Mouse (Mus musculus) kidney, adult 18-20 months (tissue): ENCODE data around the gene Erbb2.
"Not testable (repeated sequence)": the region's sequence is repeated elsewhere in the genome, so short reads cannot be mapped to it uniquely, and the experiment has no call there.

ENCODE experiments used
- DNase-seq: peaks from one replicate; pipeline ENCODE4 v3.0.0; 2021

Gene Erbb2

DNA sequence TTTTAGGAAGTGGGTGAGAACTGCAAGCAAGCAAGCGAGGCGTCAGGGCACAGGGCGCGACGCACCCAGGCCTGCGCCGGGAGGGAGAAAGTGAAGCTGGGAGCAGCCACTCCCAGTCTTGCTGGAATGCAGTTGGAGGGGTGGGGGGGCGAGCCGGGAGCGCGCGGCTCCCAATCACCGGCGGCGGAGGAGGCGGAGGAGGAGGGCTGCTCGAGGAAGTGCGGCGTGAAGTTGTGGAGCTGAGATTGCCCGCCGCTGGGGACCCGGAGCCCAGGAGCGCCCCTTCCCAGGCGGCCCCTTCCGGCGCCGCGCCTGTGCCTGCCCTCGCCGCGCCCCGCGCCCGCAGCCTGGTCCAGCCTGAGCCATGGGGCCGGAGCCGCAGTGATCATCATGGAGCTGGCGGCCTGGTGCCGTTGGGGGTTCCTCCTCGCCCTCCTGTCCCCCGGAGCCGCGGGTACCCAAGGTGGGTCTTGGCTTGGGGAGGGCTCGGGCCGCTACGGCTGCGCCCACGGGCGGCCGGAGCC, at the start of gene Erbb2:
Gene Erbb2, plus strand, starts transcription at position 198 of the 524 bp plus-strand sequence.
- peak; percentile 81 for DNase-seq

DNA sequence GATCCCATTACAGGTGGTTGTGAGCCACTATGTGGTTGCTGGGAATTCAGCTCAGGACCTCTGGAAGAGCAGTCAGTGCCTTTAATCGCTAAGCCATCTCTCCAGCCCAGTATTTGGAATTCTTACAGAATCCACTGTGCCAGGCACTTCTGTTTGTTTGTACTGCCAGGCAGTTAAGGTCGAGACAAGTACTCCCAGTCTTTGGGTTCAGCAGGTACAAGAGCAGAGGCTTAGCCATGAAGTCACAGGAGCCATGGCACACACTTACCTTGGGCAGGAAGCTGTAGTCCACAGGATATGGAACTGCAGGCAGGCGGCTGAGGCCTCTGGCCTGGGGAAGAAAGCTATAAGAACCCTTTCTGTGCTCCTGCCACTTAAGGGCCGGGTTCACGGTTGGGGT, 48.5 kb upstream of the Erbb2 start:
- DNase-seq: no peak

DNA sequence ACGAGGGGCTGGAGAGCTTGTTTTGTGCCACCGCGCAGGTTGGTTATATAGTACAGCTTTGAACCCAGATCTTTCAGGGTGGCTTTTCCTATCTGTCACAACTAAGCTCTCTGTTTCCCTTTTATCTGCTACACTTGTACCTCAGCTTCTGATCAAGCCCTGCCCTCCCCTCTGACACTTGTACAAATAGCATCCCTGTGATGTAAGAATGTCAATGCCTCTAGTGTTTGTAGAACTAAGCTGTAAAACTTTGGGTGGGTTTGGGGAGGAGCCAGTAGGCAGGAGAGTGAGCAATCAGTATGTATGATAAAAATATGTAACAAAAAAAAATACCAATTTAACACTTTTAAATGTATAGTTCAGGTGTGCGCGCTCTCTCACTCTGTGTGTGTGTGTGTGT, 47.9 kb upstream of the Erbb2 start:
- DNase-seq: no peak

DNA sequence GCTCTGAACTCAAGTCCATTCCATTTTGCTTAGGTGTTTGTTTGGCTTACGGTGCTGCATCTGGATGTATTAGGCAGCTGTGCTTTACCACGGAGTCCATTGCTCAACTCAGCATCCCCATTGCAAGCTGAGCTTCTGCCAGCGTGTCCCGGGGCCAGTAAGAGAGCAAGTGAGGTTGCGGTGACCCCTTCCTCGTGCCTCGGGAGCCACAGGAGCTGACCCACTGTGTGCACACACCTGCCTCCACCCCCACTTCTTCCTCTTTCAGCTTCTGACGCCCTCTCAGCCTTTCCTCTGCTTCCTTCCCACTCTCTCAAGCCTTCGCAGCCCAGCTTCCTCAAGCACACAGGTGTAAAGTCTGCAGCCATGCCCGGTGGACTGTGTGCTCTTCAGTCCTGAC, 46.0 kb upstream of the Erbb2 start:
- no peak for DNase-seq

DNA sequence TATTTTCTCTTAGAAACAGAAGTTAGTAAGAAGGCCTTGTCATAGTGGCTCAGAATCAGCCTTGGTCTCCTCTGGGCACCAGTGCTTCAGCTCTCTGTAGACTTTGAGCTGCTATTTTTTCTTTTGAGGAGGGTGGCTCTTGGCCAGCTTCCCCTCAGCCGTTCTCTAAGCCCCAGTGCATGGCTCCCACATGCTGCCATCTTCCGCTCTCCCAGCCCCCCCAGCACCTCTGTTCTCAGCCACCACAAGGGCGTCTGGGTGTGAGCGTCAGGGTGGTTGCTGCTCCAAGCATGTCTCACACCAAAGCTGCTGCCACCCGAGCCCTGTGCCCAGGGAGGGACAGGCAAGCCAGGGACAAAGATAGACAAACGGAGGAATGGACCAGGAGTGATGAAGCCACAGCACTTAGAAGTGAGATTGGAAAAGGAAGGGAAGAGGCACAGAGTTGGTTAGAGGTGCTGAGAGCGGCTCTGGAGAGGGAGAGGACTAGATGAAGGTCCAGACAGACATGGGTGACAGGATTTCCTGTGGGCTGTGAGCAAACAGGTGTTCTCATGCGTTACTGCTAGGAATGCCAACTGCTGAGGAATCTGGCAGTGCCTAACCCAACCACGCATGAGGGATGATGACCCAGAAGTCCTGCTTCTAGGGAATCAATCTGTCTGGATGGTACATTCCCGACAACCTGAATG, 45.0 kb upstream of the Erbb2 start:
- no peak for DNase-seq

DNA sequence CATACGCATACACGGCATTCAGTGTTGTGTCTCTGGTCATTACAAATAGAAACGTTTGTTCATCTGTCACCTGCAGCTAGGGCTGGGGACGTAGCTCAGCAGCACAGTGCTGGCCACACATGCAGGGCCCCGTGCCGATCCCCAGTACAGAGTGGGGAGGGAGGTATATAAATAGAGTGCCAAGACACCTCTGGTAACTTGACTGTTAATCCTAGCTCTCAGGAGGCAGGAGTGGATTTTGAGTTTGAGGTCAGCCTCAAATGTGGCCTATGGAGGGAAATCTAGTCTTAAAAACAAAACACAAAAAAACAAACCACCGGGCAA, 44.4 kb upstream of the Erbb2 start:
- DNase-seq: no peak

DNA sequence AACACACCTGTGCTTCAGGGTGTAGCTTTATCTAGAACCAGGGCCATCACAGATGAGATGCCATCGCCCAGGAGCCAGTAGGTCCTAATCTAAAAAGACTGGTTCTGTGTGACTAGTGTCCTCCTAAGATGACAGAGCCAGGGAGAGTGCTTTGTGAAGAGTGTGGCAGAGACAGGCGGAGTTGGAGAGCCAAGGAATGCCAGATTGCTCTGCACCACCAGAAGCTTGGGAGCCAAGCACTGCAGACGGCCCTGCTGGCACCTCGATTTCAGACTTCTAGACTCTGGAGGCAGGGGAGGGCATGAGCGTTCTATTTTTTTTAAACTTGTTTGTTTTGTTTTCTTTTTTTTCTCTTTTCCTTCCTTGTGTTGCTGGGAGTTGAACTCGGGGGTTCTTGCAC, 42.9 kb upstream of the Erbb2 start:
- DNase-seq: no peak

DNA sequence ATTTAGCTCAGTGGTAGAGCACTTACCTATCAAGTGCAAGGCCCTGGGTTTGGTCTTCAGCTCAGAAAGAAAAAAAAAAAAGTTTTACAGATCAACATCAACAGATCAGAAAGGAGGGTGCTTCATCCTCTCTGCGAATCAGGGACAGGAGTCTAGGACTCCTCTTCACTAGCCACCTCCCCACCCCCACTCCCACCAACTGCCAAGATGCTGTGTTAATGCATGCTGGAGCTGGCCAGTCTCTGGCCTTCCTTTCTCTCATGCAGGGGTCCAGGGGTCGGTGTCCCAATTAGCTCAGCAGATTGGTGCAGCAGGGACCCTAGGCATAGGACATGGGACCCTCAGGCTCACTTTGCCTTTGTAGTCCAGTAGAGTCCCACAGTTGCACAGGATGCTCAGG, 41.7 kb upstream of the Erbb2 start:
- DNase-seq: no peak

DNA sequence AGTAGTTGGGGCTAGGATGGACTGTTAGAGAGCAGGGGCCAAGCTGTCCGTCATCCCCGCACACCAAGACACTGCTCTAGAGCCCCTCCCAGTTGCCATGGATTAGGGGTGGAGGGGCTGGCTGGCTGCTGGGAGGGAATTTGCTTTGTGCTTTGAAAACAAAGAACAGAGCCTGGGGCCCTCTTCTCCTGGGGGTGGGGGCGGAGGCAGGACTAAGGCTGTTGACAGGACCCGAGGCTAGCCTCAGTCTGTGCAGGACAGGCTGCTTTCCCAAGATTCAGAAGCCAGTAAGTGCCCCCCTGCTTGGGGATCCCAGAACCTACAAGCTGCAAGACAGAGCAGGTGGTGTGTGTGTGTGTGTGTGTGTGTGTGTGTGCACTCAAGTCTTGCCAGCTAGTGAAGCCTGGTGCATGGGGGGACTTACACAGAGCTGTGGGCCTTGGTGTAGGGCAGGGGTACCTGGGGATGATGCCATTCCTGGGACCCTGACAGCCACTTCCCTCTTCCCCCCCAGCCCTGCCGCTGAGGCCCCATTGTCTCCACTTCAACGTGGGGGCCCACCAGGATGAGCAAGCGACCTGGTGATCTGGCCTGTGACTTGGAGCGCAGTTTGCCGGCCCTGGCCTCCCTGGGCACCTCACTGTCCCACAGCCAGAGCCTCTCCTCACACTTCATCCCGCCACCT, 40.6 kb upstream of the Erbb2 start:
- DNase-seq: no peak

DNA sequence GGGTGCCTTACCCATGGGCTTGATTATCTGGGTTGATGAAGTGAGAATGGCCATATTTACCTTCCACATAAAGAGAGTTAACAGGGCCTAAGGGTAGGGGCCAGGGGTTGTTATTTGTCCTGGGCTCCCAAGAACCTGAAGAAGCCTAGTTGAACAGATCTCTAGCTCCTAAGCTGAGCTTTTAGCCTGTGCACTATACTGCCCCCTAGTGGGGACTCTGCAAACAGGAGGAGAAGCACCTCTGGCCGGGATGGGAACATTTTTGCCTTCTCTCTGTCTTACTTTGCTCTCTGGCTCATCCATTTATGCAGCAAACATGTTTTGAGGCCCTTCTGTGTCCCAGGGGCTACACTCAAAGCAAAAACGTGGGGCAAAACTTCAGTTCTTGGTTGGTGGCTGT, 39.9 kb upstream of the Erbb2 start:
- peak; percentile 61 for DNase-seq

DNA sequence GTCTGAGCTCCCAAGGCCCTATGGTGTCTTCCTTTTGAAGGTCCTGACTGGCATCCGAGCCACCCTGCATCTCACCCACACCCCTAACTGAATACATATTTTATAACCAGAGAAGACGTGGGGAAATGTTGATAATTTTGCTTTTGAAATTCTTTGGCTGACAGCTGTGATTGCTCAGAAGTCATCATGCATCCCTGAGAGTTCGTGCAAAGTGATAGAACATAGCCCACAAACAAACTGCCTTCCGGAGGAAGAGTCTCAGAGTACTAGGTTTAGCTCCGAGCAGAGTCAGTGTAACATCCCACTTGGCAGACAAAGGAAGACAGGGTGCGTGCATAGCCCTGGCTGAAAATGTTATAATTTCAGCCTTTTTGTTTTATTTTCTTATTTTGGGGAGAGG, 39.0 kb upstream of the Erbb2 start:
- DNase-seq: no peak

DNA sequence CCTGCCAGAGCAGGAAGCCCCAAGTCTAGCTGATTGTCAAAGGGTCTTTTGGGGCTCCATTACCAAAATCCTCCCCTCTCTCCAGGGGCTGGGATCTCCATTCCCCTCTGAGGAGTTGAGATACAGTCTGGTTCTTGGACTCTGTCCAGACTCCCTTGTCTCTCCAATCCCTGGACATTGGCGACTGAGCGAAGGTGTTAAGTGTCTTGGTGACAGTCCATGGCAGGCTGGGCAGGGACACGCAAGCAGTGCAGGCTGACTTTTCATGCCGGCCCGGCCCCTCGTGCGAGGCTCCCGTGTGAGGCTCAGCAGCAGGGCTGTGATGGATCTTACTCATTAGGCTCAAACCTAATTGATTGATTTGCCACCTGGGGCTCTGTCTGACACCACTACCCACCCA, 38.0 kb upstream of the Erbb2 start:
- no peak for DNase-seq

DNA sequence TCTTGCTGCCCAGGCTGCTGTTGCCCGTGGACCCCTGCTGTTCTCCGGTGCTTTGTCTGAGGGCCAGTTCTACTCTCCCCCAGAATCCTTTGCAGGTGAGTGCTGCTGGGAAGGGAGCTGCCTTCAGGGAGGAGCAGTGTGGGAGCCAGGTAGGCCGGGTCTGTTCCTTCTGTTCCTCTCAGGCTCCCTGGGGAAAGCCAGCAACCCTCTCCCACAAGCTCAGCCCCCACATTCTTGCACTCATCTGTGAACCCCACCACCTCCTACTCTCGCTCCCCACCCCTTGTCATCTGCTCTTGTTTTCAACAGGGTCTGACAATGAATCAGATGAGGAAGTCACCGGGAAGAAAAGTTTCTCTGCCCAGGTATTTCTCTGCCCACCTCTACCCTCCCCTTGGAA, 35.5 kb upstream of the Erbb2 start:
- DNase-seq: no peak

DNA sequence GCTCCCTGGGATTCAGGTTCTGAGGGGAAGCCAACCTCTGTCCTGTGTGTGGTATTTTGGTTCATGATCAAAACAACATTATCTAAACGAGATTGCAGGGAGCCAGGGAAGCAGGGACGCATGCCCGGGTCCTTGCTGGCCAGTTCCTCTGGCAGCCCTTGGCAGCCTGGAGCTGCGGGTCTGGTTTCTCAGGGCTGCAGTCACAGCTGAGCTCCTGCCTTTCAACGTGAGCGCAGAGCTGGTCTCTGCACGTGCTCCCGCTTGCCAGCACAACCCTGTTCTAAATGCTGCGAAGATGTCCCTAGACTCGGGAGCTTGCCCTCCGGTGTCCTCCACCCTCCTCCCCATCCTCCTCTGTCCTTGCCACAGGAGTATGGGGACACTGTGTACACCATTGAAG, 34.5 kb upstream of the Erbb2 start:
- no peak for DNase-seq

DNA sequence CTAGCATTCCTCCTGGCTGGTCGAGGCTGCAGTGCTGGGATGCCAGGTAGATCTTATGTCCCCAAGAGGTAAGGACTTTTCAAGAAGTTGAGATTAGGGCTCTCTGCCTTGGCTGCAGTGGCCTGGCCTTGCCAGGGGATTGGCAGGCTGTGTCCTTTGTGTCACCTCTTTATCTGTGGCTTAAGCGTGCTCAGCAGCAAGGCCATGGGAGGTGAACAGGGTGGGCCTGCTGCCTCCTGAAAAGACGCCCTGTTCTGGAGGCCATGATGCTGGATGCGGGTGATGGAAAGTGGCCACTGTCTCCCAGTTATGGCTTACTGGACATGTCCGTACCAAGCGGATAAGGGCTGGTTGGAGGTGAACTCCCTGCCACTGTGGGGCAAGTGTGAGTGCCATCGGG, 32.9 kb upstream of the Erbb2 start:
- DNase-seq: no peak

DNA sequence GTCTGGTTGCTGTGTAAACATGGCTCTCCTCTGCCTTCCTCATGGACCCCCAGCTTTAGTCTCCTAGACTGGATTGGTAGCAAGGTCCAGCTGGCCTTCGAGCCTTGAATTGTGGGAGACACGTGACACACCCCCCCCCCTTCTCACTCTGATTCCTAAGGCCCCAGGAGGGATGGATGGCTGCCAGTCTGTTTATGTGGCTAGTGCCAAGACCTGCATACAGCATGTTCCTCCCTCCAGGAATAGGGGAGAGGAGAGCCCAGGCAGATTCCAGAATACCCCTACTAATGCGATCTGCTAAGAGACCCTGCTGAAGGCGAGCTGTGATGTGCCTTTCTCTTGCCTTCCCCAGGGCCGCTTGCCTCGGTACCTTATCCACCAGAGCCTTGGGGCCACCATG, 32.2 kb upstream of the Erbb2 start:
- peak; percentile 49 for DNase-seq

DNA sequence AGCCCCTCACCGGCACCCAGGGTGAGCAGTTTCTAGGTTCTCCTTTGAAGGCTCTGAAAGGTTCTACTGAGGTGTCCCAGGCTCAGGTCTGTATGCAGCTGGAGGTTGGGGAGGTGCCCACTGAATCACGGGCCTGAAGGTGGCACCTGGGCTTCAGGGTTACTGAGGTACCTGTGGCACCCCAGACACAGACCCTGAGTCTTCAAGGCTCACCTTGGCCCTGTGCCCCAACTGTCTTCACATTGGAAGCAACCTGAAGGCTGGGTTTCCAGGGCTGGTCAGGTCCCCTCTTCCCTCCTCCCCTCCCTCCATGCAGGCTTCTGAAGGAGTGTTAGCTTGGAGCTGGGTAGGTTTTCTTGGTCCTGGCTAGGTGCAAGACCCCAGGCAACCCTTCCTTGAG, 30.6 kb upstream of the Erbb2 start:
- DNase-seq: no peak

DNA sequence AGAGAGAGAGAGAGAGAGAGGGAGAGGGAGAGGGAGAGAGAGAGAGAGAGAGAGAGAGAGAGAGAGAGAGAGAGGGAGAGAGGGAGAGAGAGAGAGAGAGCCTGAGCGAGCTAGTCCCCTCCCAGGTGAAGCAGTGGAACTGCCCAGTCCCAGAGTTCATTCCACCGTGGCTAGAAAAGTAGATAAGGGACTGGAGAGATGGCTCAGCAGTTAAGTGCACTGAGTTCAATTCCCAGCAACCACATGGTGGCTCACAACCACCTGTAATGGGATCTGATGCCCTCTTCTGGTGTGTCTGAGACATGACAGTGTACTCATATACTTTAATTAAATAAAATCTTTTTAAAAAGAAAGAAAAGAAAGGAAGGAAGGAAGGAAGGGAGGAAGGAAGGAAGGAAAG, 29.9 kb upstream of the Erbb2 start:
- DNase-seq: not testable (repeated sequence)

DNA sequence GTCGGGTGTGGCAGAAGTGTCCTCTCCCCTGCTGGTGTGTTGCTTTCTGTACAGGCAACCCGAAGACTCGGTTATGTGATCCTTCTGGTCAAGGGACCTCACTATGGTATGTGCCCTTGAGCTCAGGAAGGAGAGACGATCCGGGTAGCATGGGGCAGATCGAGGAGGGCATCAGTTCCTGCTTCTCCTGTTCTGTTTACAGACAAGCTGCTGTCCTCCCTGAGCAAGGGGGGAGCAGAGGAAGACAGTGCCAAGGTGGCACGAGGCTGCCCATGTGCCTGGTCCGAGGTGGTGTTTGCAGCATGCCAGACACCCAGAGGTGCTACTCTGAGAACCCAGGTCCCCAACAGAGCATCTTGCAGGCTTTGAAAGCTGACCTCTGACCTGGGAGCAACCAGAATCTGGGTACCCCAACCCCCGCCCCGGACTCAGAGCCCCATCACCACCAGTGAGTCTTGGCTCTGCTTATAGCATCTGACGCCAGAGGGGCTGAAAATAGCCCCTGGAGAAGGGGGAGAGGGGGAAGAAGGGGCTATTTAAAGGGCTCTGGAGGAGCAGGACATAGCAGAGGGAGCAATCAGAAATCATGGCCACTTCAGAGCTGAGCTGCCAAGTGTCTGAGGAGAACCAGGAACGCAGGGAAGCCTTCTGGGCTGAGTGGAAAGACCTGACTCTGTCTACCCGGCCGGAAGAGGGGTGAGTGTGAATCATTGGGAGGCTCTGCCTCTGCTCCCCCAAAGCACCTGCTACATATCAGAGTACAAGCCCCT, 28.8 kb upstream of the Erbb2 start, which contains the start of gene Tcap:
Gene Tcap, plus strand, starts transcription at position 551 of the 770 bp plus-strand sequence.
- no peak for DNase-seq

DNA sequence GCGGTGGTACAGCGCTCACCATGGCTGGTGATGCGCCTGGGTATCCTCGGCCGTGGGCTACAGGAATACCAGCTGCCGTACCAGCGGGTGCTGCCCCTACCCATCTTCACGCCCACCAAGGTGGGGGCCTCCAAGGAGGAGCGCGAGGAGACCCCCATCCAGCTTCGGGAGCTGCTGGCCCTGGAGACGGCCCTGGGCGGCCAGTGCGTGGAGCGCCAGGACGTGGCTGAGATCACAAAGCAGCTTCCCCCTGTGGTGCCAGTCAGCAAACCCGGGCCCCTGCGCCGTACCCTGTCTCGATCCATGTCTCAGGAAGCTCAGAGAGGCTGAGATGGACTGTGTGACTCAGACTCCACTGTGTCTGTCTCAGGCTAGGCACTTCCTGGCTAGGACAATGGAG, 28.1 kb upstream of the Erbb2 start:
- no peak for DNase-seq

DNA sequence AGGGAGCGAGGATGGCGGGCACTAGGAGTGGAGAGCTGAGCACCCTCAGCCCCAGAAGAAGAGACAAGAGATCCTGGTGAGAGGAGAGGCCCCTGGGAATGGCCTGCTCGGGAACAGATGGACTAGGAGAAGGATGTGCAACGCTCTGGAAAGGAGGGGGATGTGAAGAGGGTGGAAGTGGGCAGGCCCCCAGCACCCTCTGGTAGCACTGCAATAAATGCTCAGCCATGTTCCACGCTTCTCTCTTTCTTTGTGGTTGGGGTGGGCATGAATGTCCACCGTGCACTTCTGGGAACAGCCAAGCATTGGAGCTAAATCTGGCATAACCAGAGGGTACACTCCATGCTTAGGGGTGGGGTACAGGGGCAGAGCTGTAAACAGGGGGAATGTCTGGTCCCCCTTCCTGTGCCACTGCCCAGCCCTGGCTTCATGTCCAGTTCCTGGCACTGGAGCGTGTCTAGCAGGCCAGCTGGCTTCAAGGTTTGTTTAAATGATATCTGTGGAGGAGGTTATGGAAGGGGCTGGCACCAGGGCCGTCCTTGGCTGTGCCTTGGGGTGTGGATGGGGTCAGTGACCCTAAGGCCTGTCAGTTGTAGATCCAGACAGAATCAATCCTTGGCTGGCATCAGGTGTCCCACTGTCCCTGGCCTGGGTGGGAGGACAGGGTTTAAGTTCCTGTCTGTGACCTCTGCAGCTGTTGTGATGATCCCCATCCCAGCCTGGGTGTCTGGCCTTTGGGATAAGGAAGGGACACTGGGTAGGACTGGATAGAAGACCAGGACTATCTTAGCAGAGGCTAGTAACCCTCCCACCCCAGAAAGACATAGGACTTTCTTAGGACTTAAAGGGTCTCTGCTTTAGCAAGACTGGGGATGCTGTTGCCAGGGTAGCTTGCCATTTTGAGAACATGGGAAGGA, 27.3 kb upstream of the Erbb2 start:
- DNase-seq: no peak

DNA sequence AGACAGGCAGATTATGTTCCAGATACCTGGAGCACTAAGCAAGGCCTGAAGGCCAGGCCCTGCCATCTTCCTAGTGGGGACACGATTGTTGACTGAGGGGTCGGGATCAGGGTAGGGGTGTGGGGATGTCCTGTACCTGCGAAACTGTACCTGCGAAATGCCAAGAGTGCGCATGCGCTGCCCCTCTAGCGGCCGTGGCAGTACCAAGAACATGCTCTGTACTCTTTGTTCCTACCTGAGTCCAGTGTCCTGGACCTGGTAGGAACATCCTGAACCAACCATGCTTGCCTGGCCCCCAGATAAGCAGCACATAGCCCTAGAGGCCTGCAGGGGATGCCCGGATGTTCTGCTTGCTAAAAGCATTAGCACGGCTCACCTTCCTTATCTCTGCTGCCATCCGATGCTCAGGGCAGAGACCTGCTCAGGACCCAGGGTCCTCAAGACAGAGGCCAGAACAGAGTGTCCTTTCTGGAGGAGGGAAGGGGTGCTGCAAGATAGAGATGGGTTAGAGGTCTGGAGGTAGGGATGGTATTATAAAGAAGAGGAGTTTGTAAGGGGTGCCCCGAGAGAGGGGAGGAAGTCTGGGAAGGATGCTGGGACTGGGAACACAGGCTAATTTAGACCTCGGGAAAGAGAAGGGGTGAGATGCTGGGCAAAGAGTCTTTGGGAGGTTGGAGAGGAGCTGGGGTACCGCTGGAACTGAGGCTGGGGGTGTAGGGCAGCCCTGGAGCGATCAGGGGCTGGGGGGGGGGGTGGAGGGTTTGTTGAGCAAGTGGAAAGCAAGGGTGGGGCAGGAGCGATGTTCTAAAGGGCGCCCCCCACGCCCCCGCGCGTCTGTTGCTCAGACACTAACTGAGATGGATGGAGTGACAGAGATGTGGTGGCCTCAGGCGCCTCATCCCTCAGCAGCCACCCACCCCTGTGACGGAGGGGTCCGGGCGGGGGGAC, 26.4 kb upstream of the Erbb2 start, which contains the start of gene Pnmt:
Gene Pnmt, plus strand, starts transcription at position 813 of the 948 bp plus-strand sequence.
- no peak for DNase-seq
